Mouse (Mus musculus) cerebellum, postnatal 10 days (tissue): ENCODE data around the gene Cyp2u1.

Experiments
- DNase-seq, 2 experiments: peaks; one replicate each; pipeline ENCODE4 v3.0.0; 2021; ENCODE audit warnings: mixed read lengths in 2 of 2

The Cyp2u1 gene

GRCm38 (mm10) chr3:131303320-131303714, 290 bp upstream of the Cyp2u1 start:
- no peak for DNase-seq

- DNase-seq = peak in 1 of 2 experiments; percentile 65
Observed at GRCm38 (mm10) chr3:131299908-131300307, 3.1 kb downstream of the Cyp2u1 start.

- DNase-seq = peak in 1 of 2 experiments; percentile 22
Observed at GRCm38 (mm10) chr3:131299078-131299477, 3.9 kb downstream of the Cyp2u1 start.

DNA sequence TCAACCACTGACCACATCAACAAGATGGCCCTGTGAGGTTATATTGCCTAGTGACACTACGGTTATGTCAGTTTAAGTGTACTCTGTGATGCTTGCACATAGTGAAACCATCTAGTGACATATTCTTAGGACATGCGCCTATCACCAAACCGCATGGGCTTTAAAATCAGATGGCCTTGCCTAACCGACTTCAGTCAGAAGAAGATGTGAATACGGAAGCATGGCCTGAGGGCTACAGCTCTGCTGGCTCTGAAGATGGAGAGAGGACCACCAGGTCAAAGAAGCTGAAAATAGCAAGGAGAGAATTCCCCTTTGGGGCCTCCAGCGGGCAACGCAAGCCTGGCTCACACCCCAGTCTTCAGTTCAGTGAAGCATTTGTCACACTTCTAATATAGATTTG, 6.1 kb downstream of the Cyp2u1 start:
- no peak for DNase-seq

- no peak for DNase-seq
Observed at GRCm38 (mm10) chr3:131295513-131296200, 7.4 kb downstream of the Cyp2u1 start.

DNA sequence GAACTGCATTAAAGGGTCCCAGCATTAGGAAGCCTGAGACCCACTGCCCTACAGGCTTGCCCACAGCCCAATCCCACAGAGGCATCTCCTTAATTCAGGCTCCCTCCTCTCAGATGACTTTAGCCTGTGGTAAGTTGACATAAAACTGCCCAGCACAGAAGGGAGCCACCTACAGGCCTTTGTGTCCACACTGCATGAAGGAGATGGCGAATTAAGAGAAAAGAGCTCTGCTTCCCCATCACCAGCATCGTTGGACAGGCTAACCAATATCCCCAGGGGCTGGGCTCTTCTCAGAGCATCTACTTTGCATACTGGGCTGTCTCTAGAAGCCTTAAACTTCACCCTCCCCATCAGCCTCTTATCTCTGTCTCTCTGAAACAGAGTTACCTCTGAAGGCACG, 8.5 kb downstream of the Cyp2u1 start:
- no peak for DNase-seq

DNA sequence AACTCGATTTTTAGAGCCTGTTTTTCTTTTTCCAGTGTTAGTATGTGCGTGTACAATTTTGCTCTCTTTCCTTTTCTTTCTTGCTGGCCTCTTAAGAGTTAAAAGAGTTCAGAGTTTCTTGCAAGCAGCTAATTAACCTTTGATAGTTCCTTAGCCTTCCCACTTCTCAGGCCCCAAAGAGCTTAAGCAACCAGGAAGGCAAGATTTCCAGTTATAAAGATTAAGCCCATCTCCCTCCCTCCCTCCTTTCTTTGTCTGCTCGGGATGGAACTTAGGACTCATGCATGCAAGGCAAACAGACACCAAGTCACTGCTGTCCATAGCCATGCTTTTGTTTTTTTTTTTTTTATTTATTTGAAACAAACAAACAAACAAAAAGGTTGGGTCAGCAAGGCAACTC, 10.1 kb downstream of the Cyp2u1 start:
- DNase-seq = no peak

DNA sequence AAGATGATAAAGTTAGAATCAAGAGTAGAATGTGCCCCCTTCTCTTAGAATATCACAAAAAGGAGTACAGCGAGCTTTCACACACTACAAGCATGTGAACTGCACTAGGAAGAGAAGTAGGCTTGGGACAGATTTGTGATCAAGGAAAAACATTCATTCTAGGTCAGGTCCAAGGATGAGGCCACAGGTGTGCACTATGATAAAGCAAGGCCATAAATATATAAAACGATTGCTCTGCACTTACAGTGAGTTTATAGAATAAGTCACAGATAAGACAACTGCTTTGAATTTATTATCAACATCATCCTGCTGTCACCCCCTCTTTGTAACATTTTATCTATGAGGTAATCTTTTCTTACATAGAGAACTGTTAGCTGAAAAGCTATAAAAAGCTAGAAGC, 10.7 kb downstream of the Cyp2u1 start:
- DNase-seq = no peak

DNA sequence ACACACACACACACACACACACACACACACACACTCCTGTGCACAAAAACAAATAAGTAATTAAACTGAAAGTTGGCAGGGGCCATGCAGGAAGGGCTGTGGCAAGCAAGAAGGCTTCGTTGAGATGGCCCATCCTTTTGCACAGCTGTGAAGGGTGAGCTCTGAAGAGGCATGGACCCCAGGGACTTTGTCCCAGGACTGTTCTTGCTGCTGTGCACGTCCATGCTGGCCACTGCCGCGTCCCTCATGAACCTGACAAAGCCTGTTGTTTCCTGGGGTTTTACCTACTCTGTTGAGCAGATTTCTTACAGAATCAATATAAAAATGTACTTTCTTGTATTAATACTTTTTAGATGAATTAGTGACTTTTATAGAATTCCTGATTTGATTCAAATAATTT, 11.1 kb downstream of the Cyp2u1 start:
- no peak for DNase-seq

- no peak for DNase-seq
Observed at GRCm38 (mm10) chr3:131274151-131274550, 28.9 kb downstream of the Cyp2u1 start.

GRCm38 (mm10) chr3:131272374-131273100, 30.5 kb downstream of the Cyp2u1 start:
- no peak for DNase-seq

DNA sequence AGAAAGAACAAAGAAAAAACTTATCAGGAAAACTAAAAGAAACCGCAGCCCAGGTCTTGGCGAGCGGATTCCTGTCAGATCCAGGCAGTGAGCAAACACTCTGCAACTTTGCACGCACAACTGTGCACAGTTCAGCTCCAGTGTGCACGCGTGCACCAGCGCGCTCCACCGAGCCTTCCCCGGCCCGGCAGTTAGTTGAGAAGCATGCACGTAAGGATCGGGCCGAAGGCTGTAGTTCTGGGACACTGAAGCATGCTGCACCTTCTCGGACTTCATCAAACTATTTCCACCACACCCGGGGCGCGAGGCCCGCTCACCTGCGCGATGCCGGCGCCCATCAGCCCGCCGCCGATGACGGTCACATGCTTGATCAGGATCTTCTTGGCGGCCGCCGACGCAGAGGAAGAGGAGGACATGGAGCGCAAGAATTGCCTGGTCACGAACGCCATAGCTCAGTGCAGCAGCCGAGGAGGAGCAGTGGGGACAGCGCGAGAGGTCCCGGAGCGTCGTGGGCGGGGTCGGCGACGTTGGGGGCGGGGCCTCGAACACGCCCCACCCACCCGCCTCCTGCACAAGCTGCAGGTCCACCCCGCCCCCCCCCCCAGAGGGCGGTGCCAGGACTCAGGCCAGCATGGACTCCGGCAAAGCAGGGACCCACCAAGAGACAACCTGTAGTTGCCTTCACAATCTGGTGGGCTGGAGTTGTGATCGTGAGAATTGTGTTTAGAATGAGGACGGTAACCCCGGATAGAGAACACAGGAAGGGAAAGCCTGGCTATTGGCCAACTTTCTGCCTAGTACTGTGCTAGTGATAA, 31.3 kb downstream of the Cyp2u1 start, which contains the start of gene Hadh:
Gene Hadh (minus strand): TSS at position 543 of the 815 bp plus-strand sequence.
- peak; percentile 86 to 91 for DNase-seq

DNA sequence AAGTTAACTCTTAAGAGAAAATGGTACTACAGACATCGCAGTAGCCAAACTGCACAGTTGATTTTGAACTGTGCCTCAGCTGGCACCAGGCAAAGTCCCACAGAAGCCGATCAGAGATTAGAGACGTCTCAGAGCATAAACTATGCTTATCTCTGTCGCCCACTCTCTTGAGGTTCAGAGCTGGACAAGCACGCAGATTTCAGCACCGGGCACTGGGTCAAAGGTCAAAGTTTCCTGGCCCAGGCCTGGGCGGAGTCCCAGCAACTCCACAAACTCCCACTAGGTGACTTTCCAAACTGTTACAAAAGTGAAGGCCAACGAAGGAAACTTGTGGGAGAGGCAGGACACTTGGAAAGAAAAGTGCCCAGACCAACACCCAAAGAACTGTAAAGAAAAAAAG, 31.9 kb downstream of the Cyp2u1 start:
- peak; percentile 36 to 39 for DNase-seq

- no peak for DNase-seq
Observed at GRCm38 (mm10) chr3:131270381-131270780, 32.6 kb downstream of the Cyp2u1 start.

- DNase-seq = no peak
Observed at GRCm38 (mm10) chr3:131266366-131267050, 36.5 kb downstream of the Cyp2u1 start.

DNA sequence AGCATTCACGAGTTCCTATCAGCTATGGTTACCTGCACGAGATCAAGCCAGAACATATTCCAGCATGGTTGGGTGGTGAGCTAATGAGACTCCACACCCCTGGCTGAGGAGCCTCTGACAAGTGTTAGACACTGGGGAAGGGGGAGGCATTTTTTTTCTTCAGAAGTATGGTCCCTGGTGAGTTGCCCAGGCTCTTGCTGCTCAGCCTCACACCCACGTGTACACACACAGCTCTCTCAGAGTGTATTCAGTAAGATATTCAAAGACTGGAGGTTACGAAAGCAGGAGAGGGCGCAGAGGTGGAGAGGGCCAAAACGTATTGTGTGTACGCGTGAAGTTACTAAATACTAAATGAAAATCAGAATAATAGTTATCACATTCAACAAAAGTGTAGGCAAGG, 37.5 kb downstream of the Cyp2u1 start:
- DNase-seq = no peak

DNA sequence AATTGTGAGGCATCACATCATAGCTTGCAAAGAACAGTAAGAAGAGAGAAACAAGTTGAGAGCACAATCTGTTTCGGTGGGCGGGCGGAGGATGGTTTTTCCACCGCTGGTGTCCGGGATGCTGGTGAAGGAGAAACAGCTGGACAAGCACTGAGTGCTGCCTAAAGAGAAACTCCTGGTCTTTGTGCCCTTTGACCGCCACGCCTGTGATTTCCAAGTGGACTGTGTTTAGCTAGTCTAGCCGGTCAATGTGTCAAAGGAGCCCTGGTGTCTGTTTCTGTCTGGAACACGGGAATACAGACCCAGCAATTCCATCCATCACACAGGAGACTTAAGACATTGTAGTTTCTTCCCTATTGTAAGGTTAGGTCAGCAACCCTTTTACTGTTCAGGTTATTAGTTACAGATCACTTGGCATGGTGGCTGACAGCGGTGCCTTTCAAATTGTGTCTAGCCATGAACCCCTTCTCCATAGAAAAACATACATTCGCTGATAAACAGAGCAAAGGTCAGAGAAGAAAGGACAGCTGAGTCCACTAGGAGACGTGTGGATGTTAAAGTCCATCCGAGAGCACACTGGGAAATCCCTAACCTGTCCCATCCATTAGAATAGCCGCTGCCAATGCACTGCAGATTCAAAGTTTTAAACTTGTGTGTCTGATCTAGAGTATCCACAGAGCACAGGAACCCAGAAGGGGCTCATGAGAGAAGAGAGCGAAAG, 39.1 kb downstream of the Cyp2u1 start:
- DNase-seq = no peak

DNA sequence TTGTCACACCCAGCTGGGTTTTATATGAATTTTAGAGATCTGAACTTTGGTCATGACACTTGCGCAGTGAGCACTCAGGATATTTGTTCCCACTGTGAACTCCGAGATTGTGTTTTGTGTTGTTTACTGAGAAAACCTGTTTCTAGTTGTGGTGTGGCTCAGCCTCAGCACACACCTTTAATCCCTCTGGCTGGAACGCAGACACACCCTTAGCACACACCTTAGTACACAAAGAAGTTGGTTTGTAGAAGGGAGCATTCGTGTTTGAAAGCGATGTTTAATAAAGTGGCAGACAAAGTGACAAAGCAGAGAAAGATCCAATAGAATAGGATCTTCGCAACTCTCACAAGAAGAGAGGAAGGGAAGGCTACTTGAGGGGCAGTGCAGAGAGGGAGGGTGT, 42.6 kb downstream of the Cyp2u1 start:
- DNase-seq = no peak

DNA sequence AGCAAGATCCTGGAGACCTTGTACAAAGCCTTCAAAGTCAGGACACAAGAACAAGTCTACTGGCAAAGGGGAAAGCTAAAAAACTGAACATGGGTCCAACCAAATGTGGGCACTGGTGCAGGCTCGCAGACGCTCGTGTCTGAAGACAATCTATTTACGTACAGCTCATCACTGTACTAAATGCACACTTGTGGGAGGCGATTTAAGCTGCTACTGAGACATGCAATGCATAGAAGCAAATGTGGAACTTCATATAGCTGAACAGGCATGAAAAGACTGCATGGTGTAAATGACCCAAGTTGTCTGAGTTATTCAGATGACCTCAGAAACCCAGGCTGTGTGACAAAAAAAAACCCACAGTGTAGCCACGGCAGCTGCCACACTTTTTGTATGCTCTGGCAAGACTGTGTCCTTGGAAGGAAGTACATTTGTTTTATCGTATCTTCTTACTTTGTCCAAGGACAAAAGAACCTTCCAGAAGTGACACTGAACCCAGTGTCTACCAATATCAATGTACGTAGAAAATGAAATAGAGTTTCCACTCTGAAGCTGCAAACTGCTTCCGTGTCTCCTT, 43.5 kb downstream of the Cyp2u1 start:
- no peak for DNase-seq

GRCm38 (mm10) chr3:131258921-131259320, 44.1 kb downstream of the Cyp2u1 start:
- DNase-seq = no peak

- DNase-seq = no peak
Observed at GRCm38 (mm10) chr3:131255399-131255981, 47.5 kb downstream of the Cyp2u1 start.
